Mouse (Mus musculus) erythroid progenitor cell, adult 5-6 weeks (primary cell): Measurements from ENCODE around the gene Slc38a3. TPM values are rescaled to one million over a fixed set of nuclear protein-coding genes. Genes with fewer than 3 reads are reported as not detected.

Experiments used
- ATAC-seq: replicated peaks from 2 replicates; pipeline ENCODE4 v1.8.0; 2016; ENCODE audit warnings: moderate number of reproducible peaks, mild to moderate bottlenecking, moderate TSS enrichment, inconsistent platforms; ENCODE audit not compliant: poor library complexity, low FRiP score, severe bottlenecking
- total RNA-seq, 2 experiments: library from RNA; stranded (forward) in 1 of 2; stranded (reverse) in 1 of 2; fragments of 150-400 nt in 1 of 2; fragments of 186-747, 209-891 nt in 1 of 2; gene quantifications; 2 replicates each; pipeline versions ENCODE4 v1.2.3 to v1.2.4; 2015 to 2017; ENCODE audit warnings: low replicate concordance in 2 of 2

Gene Slc38a3
- total RNA-seq, 2 experiments from 2014 or later, result not detected

- no peak for ATAC-seq
Observed at GRCm38 (mm10) chr9:107670259-107670658, 929 bp upstream of the Slc38a3 start.

- ATAC-seq, result no peak
Observed at GRCm38 (mm10) chr9:107668916-107669315, 414 bp downstream of the Slc38a3 start.

GRCm38 (mm10) chr9:107668011-107668410 lies 1.3 kb downstream of the Slc38a3 start:
- ATAC-seq, result no peak

- no peak for ATAC-seq
Observed at GRCm38 (mm10) chr9:107667219-107667618, 2.1 kb downstream of the Slc38a3 start.

GRCm38 (mm10) chr9:107666751-107667205 lies 2.6 kb downstream of the Slc38a3 start:
- no peak for ATAC-seq

GRCm38 (mm10) chr9:107665308-107665707 lies 4.0 kb downstream of the Slc38a3 start:
- 0 out of 2 replicates have a peak, but pooled peaks have one; percentile 4 for ATAC-seq

GRCm38 (mm10) chr9:107663525-107663924 lies 5.8 kb downstream of the Slc38a3 start:
- ATAC-seq, result no peak

- no peak for ATAC-seq
Observed at GRCm38 (mm10) chr9:107662342-107662741, 7.0 kb downstream of the Slc38a3 start.

GRCm38 (mm10) chr9:107660777-107661176 lies 8.6 kb downstream of the Slc38a3 start:
- ATAC-seq, result no peak

- no peak for ATAC-seq
Observed at GRCm38 (mm10) chr9:107659961-107660360, 9.4 kb downstream of the Slc38a3 start.

- no peak for ATAC-seq
Observed at GRCm38 (mm10) chr9:107659551-107659950, 9.8 kb downstream of the Slc38a3 start.

- no peak for ATAC-seq
Observed at GRCm38 (mm10) chr9:107658096-107658495, 11.2 kb downstream of the Slc38a3 start.

GRCm38 (mm10) chr9:107657144-107657543 lies 12.2 kb downstream of the Slc38a3 start:
- no peak for ATAC-seq

- no peak for ATAC-seq
Observed at GRCm38 (mm10) chr9:107654585-107654984, 14.7 kb downstream of the Slc38a3 start.

GRCm38 (mm10) chr9:107653474-107653873 lies 15.9 kb downstream of the Slc38a3 start:
- ATAC-seq, result no peak

GRCm38 (mm10) chr9:107650708-107651481 lies 18.4 kb downstream of the Slc38a3 start:
- no peak for ATAC-seq

GRCm38 (mm10) chr9:107650225-107650624 lies 19.1 kb downstream of the Slc38a3 start:
- ATAC-seq, result no peak

- ATAC-seq, result no peak
Observed at GRCm38 (mm10) chr9:107648767-107649166, 20.6 kb downstream of the Slc38a3 start.

GRCm38 (mm10) chr9:107646975-107647374 lies 22.4 kb downstream of the Slc38a3 start:
- ATAC-seq, result no peak

- peak; percentile 67; the same call in 1 of the 2 replicates for ATAC-seq
Observed at GRCm38 (mm10) chr9:107645577-107645976, 23.8 kb downstream of the Slc38a3 start.

- no peak for ATAC-seq
Observed at GRCm38 (mm10) chr9:107645153-107645510, 24.2 kb downstream of the Slc38a3 start.
